Mouse (Mus musculus): ENCODE data around the gene Zfr. TPM values are rescaled to one million over a fixed set of nuclear protein-coding genes. Genes with fewer than 3 reads are reported as not detected.
"Not testable (repeated sequence)": the region's sequence is repeated elsewhere in the genome, so short reads cannot be mapped to it uniquely, and the experiment has no call there.

The Zfr gene
- total and polyA plus RNA-seq, 3 experiments: 76.8 to 79.8 (median 77.8) TPM

DNA sequence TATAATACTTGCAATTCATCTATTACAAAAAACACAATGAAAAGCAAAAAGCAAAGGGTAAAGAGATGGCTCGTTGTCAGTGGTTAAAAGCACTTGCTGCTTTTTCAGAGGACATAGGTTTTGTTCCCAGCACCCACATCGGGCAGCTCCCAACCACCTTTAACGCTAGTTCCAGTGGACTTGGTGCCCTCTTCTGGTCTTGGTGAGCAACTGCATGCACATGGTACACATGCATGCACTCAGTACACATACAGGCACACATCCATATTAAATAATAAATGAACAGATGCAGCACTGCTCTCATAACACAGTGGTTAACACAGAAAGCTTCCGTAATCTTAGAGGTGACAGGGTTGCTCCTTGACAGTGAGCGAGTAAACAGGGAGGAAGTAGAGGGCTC lies 20.3 kb upstream of the Zfr start:
- Histone ChIP-seq H3K4me3 (no peak overlapping the region), H3K9ac (ENCODE audit: low read depth, low read length) (no peak overlapping the region), H3K79me2 (replicated peaks; ENCODE audit: control insufficient read depth, insufficient read depth, low read length) (no peaks in the 10 kb centered on the region), H3K27ac (no peak overlapping the region), H3K27me3 (ENCODE audit: control insufficient read depth, insufficient read depth, low read length) (0 out of 2 replicates have a peak, but pooled peaks cover 1% of the 10 kb centered on the region), H3K4me1 (ENCODE audit: control insufficient read depth, insufficient read depth, low read length) (no peaks in the 10 kb centered on the region), H3K36me3 (ENCODE audit: control insufficient read depth, insufficient read depth, low read length) (no peaks in the 10 kb centered on the region)
- WGBS: 95% methylated on average over 5 of the region's 5 CpGs
- TF ChIP-seq EP300 (IDR thresholded peaks at IDR 0.05; ENCODE audit: insufficient read depth, low read depth, low read length): no peak
- TF ChIP-seq CTCF (IDR thresholded peaks at IDR 0.05): 0 out of 2 replicates have a peak, but pooled peaks have one; percentile 13
- intact Hi-C loops (cut with DNase I): no loop called here
- DNase-seq: no peak

GRCm38 (mm10) chr15:12100912-12101311 lies 16.7 kb upstream of the Zfr start:
- 71% methylated on average over 5 of the region's 5 CpGs for WGBS
- Histone ChIP-seq H3K36me3 (ENCODE audit: control insufficient read depth, insufficient read depth, low read length) (no peaks in the 10 kb centered on the region), H3K4me3 (no peak overlapping the region), H3K4me1 (ENCODE audit: control insufficient read depth, insufficient read depth, low read length) (no peaks in the 10 kb centered on the region), H3K27me3 (ENCODE audit: control insufficient read depth, insufficient read depth, low read length) (0 out of 2 replicates have a peak, but pooled peaks cover 1% of the 10 kb centered on the region), H3K79me2 (replicated peaks; ENCODE audit: control insufficient read depth, insufficient read depth, low read length) (no peaks in the 10 kb centered on the region), H3K27ac (no peak overlapping the region), H3K9ac (ENCODE audit: low read depth, low read length) (no peak overlapping the region)
- DNase-seq: no peak
- intact Hi-C loops (cut with DNase I): no loop called here
- TF ChIP-seq EP300 (IDR thresholded peaks at IDR 0.05; ENCODE audit: insufficient read depth, low read depth, low read length): no peak
- 0 out of 2 replicates have a peak, but pooled peaks have one; percentile 8 for TF ChIP-seq CTCF (IDR thresholded peaks at IDR 0.05)

DNA sequence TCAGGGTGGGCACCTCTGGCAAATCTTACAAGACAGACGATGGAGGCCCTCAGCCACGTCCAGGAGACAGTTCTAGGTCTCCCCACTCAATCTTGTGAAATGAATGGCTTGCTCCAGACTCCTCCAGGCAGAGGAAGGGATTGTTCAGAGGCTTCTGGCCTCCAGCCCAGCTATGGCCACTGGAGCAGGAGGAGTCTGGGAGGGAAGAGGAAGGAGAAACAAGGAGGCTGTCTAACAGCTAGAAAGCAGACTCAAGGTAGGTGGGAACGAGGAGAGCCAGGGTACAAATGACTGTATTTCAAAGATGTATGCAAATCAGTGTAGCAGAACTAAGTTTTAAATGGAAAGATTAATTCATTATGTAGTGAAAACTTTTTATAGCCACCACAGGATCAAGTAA lies 13.9 kb upstream of the Zfr start:
- intact Hi-C loops (cut with DNase I): no loop called here
- DNase-seq: no peak
- no peak overlapping the region for H3K4me3 ChIP-seq
- 37% methylated on average over 3 of the region's 3 CpGs for WGBS
- H3K27me3 ChIP-seq (ENCODE audit: control insufficient read depth, insufficient read depth, low read length): no peaks in the 10 kb centered on the region
- no peak overlapping the region for H3K9ac ChIP-seq (ENCODE audit: low read depth, low read length)
- TF ChIP-seq CTCF (IDR thresholded peaks at IDR 0.05) (no peak), EP300 (IDR thresholded peaks at IDR 0.05; ENCODE audit: insufficient read depth, low read depth, low read length) (no peak), POLR2A (IDR thresholded peaks at IDR 0.05; ENCODE audit: insufficient read depth, low read depth, low read length) (no peak)
- H3K36me3 ChIP-seq (ENCODE audit: control insufficient read depth, insufficient read depth, low read length): no peaks in the 10 kb centered on the region
- H3K79me2 ChIP-seq (replicated peaks; ENCODE audit: control insufficient read depth, insufficient read depth, low read length): no peaks in the 10 kb centered on the region
- H3K27ac ChIP-seq: no peak overlapping the region
- H3K4me1 ChIP-seq (ENCODE audit: control insufficient read depth, insufficient read depth, low read length): no peaks in the 10 kb centered on the region

DNA sequence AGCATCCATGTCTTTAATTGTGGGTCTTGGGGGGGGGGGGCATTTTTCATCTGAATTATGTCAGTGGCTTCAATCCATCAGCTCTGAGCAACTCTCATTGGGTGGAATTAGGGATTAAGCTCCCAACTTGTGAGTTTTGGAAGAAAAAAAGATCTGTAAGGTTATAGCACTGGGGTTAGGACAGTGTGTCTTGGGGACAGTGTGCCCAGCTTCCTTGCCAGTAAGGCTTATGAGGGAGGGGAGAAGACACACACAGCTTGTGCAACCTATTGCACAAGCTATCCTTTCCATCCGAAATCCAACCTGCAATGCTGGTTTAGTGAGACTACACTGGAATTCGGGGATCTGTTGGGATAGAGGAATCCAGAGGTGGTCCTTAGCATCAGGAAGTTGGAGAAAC lies 12.8 kb upstream of the Zfr start:
- no peaks in the 10 kb centered on the region for H3K79me2 ChIP-seq (replicated peaks; ENCODE audit: control insufficient read depth, insufficient read depth, low read length)
- DNase-seq: no peak
- H3K4me3 ChIP-seq: no peak overlapping the region
- 81% methylated on average over 2 of the region's 2 CpGs for WGBS
- no peaks in the 10 kb centered on the region for H3K4me1 ChIP-seq (ENCODE audit: control insufficient read depth, insufficient read depth, low read length)
- TF ChIP-seq CTCF (IDR thresholded peaks at IDR 0.05) (no peak), EP300 (IDR thresholded peaks at IDR 0.05; ENCODE audit: insufficient read depth, low read depth, low read length) (no peak), POLR2A (IDR thresholded peaks at IDR 0.05; ENCODE audit: insufficient read depth, low read depth, low read length) (no peak)
- intact Hi-C loops (cut with DNase I): no loop called here
- no peak overlapping the region for H3K27ac ChIP-seq
- H3K36me3 ChIP-seq (ENCODE audit: control insufficient read depth, insufficient read depth, low read length): no peaks in the 10 kb centered on the region
- H3K9ac ChIP-seq (ENCODE audit: low read depth, low read length): no peak overlapping the region
- H3K27me3 ChIP-seq (ENCODE audit: control insufficient read depth, insufficient read depth, low read length): no peaks in the 10 kb centered on the region

- 86% methylated on average over 12 of the region's 12 CpGs for WGBS
Observed at GRCm38 (mm10) chr15:12106430-12106829, 11.2 kb upstream of the Zfr start.

DNA sequence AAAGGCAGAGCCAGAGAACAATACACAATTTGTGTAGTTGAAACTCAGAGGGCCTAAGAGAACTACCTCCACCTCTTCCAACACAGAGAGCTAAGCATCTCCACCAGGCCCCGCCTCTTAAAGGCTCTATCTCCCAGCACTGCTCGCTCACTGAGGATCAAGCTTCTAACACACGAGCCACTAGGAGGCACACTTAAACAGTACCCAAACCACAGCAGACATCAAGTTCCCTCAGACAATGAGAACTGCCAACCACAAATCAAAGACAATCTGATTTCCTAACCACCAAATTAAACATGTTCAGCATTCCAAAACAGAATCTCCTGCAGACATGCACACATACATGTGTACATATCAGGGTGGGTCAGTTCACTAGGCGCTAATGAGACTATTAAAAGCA lies 9.4 kb upstream of the Zfr start:
- Histone ChIP-seq H3K4me3 (no peak overlapping the region), H3K27me3 (ENCODE audit: control insufficient read depth, insufficient read depth, low read length) (no peaks in the 10 kb centered on the region), H3K4me1 (ENCODE audit: control insufficient read depth, insufficient read depth, low read length) (peaks cover 1% of the 10 kb centered on the region; the same call in 1 of the 2 replicates), H3K79me2 (replicated peaks; ENCODE audit: control insufficient read depth, insufficient read depth, low read length) (no peaks in the 10 kb centered on the region), H3K27ac (no peak overlapping the region), H3K36me3 (ENCODE audit: control insufficient read depth, insufficient read depth, low read length) (no peaks in the 10 kb centered on the region), H3K9ac (ENCODE audit: low read depth, low read length) (no peak overlapping the region)
- no peak for DNase-seq
- 73% methylated on average over 4 of the region's 4 CpGs for WGBS
- intact Hi-C loops (cut with DNase I): no loop called here
- no peak for TF ChIP-seq POLR2A (IDR thresholded peaks at IDR 0.05; ENCODE audit: insufficient read depth, low read depth, low read length)
- peak; percentile 43 for TF ChIP-seq CTCF (IDR thresholded peaks at IDR 0.05)

More at GRCm38 (mm10) chr15:12106430-12106829, 11.2 kb upstream of the Zfr start:
- Histone ChIP-seq H3K4me3 (no peak overlapping the region), H3K36me3 (ENCODE audit: control insufficient read depth, insufficient read depth, low read length) (no peaks in the 10 kb centered on the region), H3K27ac (no peak overlapping the region), H3K9ac (ENCODE audit: low read depth, low read length) (no peak overlapping the region), H3K79me2 (replicated peaks; ENCODE audit: control insufficient read depth, insufficient read depth, low read length) (no peaks in the 10 kb centered on the region), H3K4me1 (ENCODE audit: control insufficient read depth, insufficient read depth, low read length) (peaks cover 1% of the 10 kb centered on the region; the same call in 1 of the 2 replicates), H3K27me3 (ENCODE audit: control insufficient read depth, insufficient read depth, low read length) (no peaks in the 10 kb centered on the region)
- intact Hi-C loops (cut with DNase I): no loop called here
- no peak for DNase-seq
- no peak for TF ChIP-seq POLR2A (IDR thresholded peaks at IDR 0.05; ENCODE audit: insufficient read depth, low read depth, low read length)
- TF ChIP-seq CTCF (IDR thresholded peaks at IDR 0.05): no peak
- TF ChIP-seq EP300 (IDR thresholded peaks at IDR 0.05; ENCODE audit: insufficient read depth, low read depth, low read length): no peak

DNA sequence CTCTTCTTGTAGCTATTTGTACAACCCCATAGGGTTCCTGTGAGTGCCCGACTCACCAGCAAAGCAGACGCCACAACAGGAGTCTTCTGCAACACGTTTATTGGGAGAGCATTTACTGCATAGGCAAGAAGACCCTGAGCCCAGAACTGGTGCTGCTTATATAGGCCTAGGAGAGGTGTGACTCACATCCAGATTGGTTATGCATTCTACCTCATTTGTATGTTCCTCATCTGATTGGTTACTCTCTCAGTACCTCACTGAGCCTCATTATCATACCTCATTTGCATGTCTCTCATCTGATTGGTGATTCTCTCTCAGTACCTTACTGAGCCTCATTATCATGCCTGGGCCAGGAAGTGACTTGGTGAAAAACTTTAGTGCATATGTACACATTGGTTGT lies 8.7 kb upstream of the Zfr start:
- H3K4me1 ChIP-seq (ENCODE audit: control insufficient read depth, insufficient read depth, low read length); intact Hi-C loops (cut with DNase I); DNase-seq; H3K79me2 ChIP-seq (replicated peaks; ENCODE audit: control insufficient read depth, insufficient read depth, low read length); H3K4me3 ChIP-seq; H3K27me3 ChIP-seq (ENCODE audit: control insufficient read depth, insufficient read depth, low read length); H3K36me3 ChIP-seq (ENCODE audit: control insufficient read depth, insufficient read depth, low read length); H3K9ac ChIP-seq (ENCODE audit: low read depth, low read length); H3K27ac ChIP-seq: not testable (repeated sequence)
- 90% methylated on average over 3 of the region's 3 CpGs for WGBS
